Mouse (Mus musculus): ENCODE data around the gene Gmppa.

Gmppa gene

DNA sequence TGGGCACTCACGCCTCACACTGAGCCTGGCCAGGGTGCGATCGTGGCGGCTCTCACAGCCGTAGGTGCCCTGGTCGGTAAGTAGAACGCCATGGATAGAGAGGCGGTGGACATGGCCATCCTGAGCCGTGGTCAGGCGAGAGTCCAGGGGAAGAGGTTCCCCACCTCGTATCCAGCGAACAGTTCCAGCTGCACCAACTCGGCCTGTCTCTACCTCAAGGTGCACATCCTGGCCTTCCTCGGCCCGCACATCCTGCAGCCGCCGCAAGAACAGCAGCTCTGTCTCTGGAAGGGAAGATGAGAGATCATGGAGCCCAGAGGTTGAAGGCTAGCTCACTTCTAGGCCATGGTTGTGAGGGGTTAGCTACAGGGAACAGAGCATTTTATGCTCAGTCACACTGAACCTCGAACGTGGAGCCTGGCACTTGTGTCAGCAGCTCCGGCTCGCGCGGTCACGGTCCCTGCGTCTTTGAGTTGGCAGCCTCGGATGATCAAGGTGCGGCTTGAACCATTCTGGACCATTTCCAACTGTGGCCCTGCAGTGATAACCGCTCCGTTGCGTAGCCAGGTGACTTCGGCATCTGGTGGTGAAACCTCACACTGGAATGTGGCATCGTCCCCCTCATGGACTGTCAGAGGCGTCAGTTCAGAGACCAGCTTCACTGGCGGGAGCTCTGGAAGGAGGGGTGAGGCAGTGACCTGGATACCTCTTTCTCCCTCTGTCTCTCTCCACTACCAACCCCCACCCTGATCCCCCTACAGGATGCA, 55.2 kb downstream of the Gmppa start:
- peak; percentile 24 for DNase-seq

DNA sequence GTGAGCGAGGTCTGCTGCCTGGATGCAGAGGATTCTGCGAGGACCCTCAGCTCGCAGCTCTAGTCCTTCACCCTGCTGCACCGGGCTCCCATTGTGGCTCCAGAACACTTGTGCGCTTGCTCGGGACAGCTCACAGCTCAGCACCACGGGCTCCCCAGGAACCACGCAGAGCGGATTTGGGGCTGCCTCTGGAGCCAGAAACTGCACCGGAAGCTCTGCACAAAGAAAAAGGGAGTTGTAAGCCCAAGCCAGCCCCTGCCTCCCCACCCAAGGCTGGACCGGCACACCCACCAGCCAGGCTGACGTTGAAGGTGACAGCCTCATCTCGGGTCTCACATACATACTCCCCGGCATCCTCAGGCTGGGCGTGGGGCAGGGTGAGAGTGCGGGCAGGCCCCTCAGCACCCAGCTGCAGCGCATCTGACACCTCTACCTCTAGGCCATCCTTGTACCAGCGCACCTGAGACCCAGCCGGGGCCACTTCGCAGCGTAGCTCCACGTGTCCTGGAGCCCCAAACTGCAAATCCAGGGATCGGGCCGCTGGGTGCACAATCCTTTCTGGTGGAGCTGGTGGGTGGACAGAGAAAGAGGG, 56.9 kb downstream of the Gmppa start:
- no peak for DNase-seq

Data from cerebellum, adult 11-12 months (tissue).